Comparison of ENCODE assay signal across 17 mouse cellular contexts in the genomic region with DNA sequence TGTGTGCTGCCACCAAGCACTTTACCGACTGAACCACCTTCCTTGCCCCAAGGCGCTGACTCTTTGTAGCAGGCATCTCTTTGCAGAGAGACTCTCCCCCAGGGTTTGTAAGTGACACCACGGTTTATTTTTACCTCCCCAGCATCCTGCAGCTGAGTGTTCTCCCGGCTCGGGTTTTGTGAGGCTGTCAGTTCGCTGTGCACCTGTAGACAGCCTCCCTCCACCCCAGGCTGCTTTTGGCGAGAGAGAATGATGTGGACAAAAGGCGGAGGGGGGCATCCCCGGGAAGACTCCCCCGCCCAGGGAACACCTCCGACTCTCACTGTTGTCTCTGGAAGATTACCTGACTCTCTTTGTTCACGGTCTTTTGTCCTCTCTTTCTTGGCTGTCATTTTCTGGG. TPM values are rescaled to one million over a fixed set of nuclear protein-coding genes. Genes with fewer than 3 reads are reported as not detected.
DNase-seq lines count a peak whose midpoint lies in the region; ATAC-seq lines count a peak whose summit lies in the region.
"Had no signal": no experiment of that assay in that cellular context is flagged by ENCODE, and none has a peak within 500 bp of the region (broad histone marks: within the 10 kb centered on the region; RNA-seq: fewer than 3 reads in every experiment).

No protein-coding gene starts in this region.

- no peaks in the 10 kb centered on the region for H3K27me3 ChIP-seq in heart, embryonic 14.5 days (ENCODE audit: control insufficient read depth, insufficient read depth, low read length)
- H3K27me3 ChIP-seq in neural tube, embryonic 13.5 days = no peaks in the 10 kb centered on the region
- H3K27me3 ChIP-seq in embryonic facial prominence, embryonic 14.5 days (replicated peaks; ENCODE audit: control insufficient read depth, insufficient read depth, low read length) = 0 out of 2 replicates have a peak, but pooled peaks cover 3% of the 10 kb centered on the region
- H3K27me3 ChIP-seq: midbrain, embryonic 13.5 days; stomach, embryonic 15.5 days had no signal

- DNase-seq in heart, postnatal 36 days = no peak
- no peak for DNase-seq in neural tube, embryonic 10.5 days (ENCODE audit: extremely low spot score, low spot score)
- DNase-seq in embryonic facial prominence, embryonic 14.5 days (ENCODE audit: low spot score) = peak; percentile 37
- no peak for DNase-seq in MN1 (ENCODE audit: low spot score)
- no peak for DNase-seq in urinary bladder, postnatal 36 days (ENCODE audit: low spot score in 2 of 2)
- DNase-seq: cerebellum, adult 11 months; layer of hippocampus, adult 9-11 months; thymus, adult 2 months had no signal

- H3K36me3 ChIP-seq in heart, embryonic 14.5 days (ENCODE audit: control insufficient read depth, insufficient read depth, low read length) = no peaks in the 10 kb centered on the region
- H3K36me3 ChIP-seq in neural tube, embryonic 13.5 days = no peaks in the 10 kb centered on the region
- no peaks in the 10 kb centered on the region for H3K36me3 ChIP-seq in embryonic facial prominence, embryonic 14.5 days (ENCODE audit: control insufficient read depth, insufficient read depth, low read length)
- H3K36me3 ChIP-seq: G1E; hindbrain, embryonic 15.5 days; limb, embryonic 13.5 days; midbrain, embryonic 13.5 days; stomach, embryonic 15.5 days had no signal

- 16% methylated on average over 12 of the region's 12 CpGs for WGBS in heart, embryonic 14.5 days
- 50% methylated on average over 12 of the region's 12 CpGs for WGBS in neural tube, embryonic 13.5 days
- WGBS in embryonic facial prominence, embryonic 14.5 days = 29% methylated on average over 12 of the region's 12 CpGs

- H3K9ac ChIP-seq in heart, embryonic 14.5 days (ENCODE audit: low read length) = no peak overlapping the region
- H3K9ac ChIP-seq in neural tube, embryonic 13.5 days = no peak overlapping the region
- H3K9ac ChIP-seq in embryonic facial prominence, embryonic 14.5 days (ENCODE audit: low read depth, low read length) = no peak overlapping the region
- H3K9ac ChIP-seq: hindbrain, embryonic 15.5 days; limb, embryonic 13.5 days; liver, embryonic 14.5 days; midbrain, embryonic 13.5 days; stomach, embryonic 15.5 days had no signal

- no peak for ATAC-seq in heart, embryonic 14.5 days (ENCODE audit: insufficient number of reproducible peaks, insufficient read depth, low FRiP score, low read depth)
- ATAC-seq in neural tube, embryonic 13.5 days (ENCODE audit: low read depth) = no peak
- peak; percentile 34; the same call in 1 of the 2 replicates for ATAC-seq in embryonic facial prominence, embryonic 14.5 days (ENCODE audit: low read depth)
- ATAC-seq: CD4-positive, CD25-positive, alpha-beta regulatory T cell, adult 4 months; midbrain, embryonic 13.5 days had no signal

- intact Hi-C loops in heart, postnatal 36 days (cut with DNase I) = no loop called here

- H3K4me1 ChIP-seq in heart, embryonic 14.5 days (ENCODE audit: control insufficient read depth in 2 of 2, insufficient read depth in 2 of 2, low read length in 2 of 2) = peaks cover 38 to 41% of the 10 kb centered on the region in 2 experiments
- peaks cover 33% of the 10 kb centered on the region for H3K4me1 ChIP-seq in neural tube, embryonic 13.5 days (replicated peaks)
- H3K4me1 ChIP-seq in embryonic facial prominence, embryonic 14.5 days (ENCODE audit: control insufficient read depth, insufficient read depth, low read length) = peaks cover 14% of the 10 kb centered on the region
- H3K4me1 ChIP-seq: stomach, embryonic 15.5 days had no signal

- no peaks in the 10 kb centered on the region for H3K9me3 ChIP-seq in heart, embryonic 14.5 days (ENCODE audit: control insufficient read depth, low read length)
- no peaks in the 10 kb centered on the region for H3K9me3 ChIP-seq in neural tube, embryonic 13.5 days
- H3K9me3 ChIP-seq in embryonic facial prominence, embryonic 14.5 days (ENCODE audit: control insufficient read depth, low read length) = no peaks in the 10 kb centered on the region
- H3K9me3 ChIP-seq: hindbrain, embryonic 15.5 days; limb, embryonic 13.5 days; midbrain, embryonic 13.5 days; stomach, embryonic 15.5 days had no signal

- H3K27ac ChIP-seq in heart, embryonic 14.5 days (replicated peaks in 1 of 2; ENCODE audit: control insufficient read depth in 1 of 2, insufficient read depth in 1 of 2, low read depth in 2 of 2, low read length in 2 of 2) = peak overlapping the region; percentile 86 to 90
- H3K27ac ChIP-seq in neural tube, embryonic 13.5 days (replicated peaks) = peak overlapping the region; percentile 78
- no peak overlapping the region for H3K27ac ChIP-seq in embryonic facial prominence, embryonic 14.5 days (replicated peaks; ENCODE audit: low read depth, low read length)
- H3K27ac ChIP-seq: hindbrain, embryonic 15.5 days; limb, embryonic 13.5 days; liver, embryonic 14.5 days; midbrain, embryonic 13.5 days; stomach, embryonic 15.5 days had no signal

- peak overlapping the region; percentile 40 for H3K4me2 ChIP-seq in heart, embryonic 14.5 days (ENCODE audit: low read length)
- H3K4me2 ChIP-seq in neural tube, embryonic 13.5 days = no peak overlapping the region
- no peak overlapping the region for H3K4me2 ChIP-seq in embryonic facial prominence, embryonic 14.5 days (ENCODE audit: low read depth, low read length)
- H3K4me2 ChIP-seq: hindbrain, embryonic 15.5 days; limb, embryonic 13.5 days; midbrain, embryonic 13.5 days; stomach, embryonic 15.5 days had no signal

- H3K4me3 ChIP-seq in heart, embryonic 14.5 days (ENCODE audit: control insufficient read depth in 1 of 2, insufficient read depth in 1 of 2, low read depth in 1 of 2, low read length in 2 of 2) = no peak overlapping the region
- no peak overlapping the region for H3K4me3 ChIP-seq in neural tube, embryonic 13.5 days
- H3K4me3 ChIP-seq in embryonic facial prominence, embryonic 14.5 days (ENCODE audit: low read depth, low read length) = no peak overlapping the region
- H3K4me3 ChIP-seq: hindbrain, embryonic 15.5 days; limb, embryonic 13.5 days; midbrain, embryonic 13.5 days; stomach, embryonic 15.5 days had no signal

RNA-seq across cellular contexts. Expression of a gene that starts 54.0 kb away (rescaled TPM):
- 7.9 and 10.0 TPM in 2 replicates for polyA plus RNA-seq in heart, embryonic 14.5 days (2014; fragmentation: Nextera tagmentation; extraction: Ambion mirVana)
- total RNA-seq in heart, postnatal 36 days (2021) = 100 to 1,000 TPM; 127 to 161 TPM
- polyA plus RNA-seq in neural tube, embryonic 13.5 days (2015; fragmentation: Nextera tagmentation; extraction: Ambion mirVana) = 0.95 and 1.1 TPM in 2 replicates
- polyA plus RNA-seq in embryonic facial prominence, embryonic 14.5 days (2014; fragmentation: Nextera tagmentation; extraction: Ambion mirVana) = 0.51 and 0.67 TPM in 2 replicates
- polyA plus RNA-seq: CD4-positive, CD25-positive, alpha-beta regulatory T cell, adult 4 months; G1E had no signal
